Mouse (Mus musculus) liver, adult 2 months (tissue): ENCODE measurements around the gene Rapgef5.

Source experiments
- CTCF ChIP-seq: fragments of 200-500 bp; IDR thresholded peaks from 2 replicates; pipeline ENCODE4 v1.5.1; 2011; ENCODE audit warnings: low read depth, low read length, control low read depth
- POLR2A ChIP-seq: fragments of 200-500 bp; IDR thresholded peaks from 2 replicates; pipeline ENCODE4 v1.6.1; 2011; ENCODE audit warnings: low read length, control low read depth; ENCODE audit not compliant: insufficient read depth; ENCODE audit errors: extremely low read depth

GRCm38 (mm10) chr12:117636969-117637368 lies 120.7 kb downstream of the Rapgef5 start:
- TF ChIP-seq POLR2A, result no peak
- no peak for TF ChIP-seq CTCF
